Mouse (Mus musculus) naive thymus-derived CD4-positive, alpha-beta T cell, adult 5 months (primary cell): ENCODE data around the gene Gpr85. TPM values are rescaled to one million over a fixed set of nuclear protein-coding genes. Genes with fewer than 3 reads are reported as not detected.

Experiments used
- polyA plus RNA-seq: library from polyadenylated mRNA; unstranded; fragments of 100-300 nt; shearing (Covaris generic); gene quantifications from one replicate; pipeline ENCODE4 v1.2.1, GENCODE M21; 2017

The Gpr85 gene
- not detected for polyA plus RNA-seq

DNA sequence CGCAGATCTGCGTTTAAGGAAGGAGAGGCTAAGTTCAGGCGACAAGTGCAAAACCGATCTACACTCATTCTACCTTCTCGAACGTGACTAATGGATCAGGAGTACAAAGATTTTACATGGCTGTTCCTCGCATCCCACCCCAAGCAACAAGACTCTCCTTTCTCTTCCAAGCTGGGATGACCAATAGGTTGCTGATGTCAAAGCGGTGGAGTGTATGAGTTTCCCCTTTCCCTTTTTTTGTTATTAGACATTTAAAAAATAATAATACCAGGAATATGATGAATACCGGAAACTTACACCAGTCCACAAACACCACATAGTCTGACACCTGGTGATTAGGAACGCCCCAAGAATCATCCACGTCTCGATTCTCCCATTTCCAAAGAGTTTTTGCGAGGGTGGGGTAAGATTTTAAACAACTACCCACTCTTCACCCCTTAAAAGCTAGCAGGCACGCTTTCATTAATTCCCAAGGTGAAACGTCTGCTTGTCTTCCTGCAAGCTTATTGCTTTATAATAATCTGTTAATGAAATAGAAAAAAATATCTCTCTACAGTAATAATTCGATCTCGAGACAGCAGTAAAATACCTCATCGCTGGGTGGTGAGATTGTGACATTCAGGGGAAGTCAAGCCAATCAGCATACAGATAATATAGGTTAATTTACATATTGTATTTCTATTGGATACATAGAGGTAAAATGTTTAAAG lies at the start of gene Gpr85:
Gene Gpr85, minus strand, starts transcription at position 598 of the 710 bp plus-strand sequence.

DNA sequence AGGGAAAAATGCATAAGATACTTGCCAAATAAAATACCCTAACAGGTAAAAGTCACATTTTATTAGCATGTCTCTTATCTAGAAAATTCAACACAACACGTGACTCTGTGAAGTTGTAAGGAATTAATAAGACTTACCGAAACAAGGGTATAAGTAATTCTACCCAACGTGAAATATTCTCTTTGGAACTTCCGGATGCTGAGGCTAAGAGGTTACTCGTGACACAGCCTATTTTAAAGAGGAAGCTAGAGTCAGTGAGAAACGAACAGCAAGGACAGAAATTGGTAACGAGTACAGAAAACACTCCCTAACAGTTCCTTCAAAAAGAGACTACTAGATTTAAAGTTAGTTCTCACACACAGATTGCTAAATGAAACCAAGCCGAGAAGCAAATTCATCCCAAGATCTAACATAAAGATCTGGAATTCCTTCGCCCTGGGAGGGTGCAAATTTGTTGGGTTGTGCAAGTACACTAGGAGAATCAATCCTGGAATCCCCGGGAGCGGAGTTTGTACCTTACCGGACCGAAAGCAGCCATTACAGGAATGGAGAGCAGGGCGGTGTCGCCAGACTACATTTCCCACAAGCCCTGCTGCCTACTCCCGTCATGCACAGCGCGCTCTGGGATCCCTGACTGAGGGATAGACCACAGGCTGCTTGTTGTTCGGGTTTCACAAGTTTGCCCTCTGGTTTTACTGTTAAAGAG lies 31.3 kb upstream of the Gpr85 start, which contains the start of gene 2610001J05Rik:
Gene 2610001J05Rik, minus strand, starts transcription at position 600 of the 706 bp plus-strand sequence.

Other genes with a start within 250 kb of the Gpr85 start
- 70.9 TPM for gene Tmem168, start 231.8 kb downstream of the Gpr85 start, polyA plus RNA-seq
- 31.8 TPM for gene Bmt2, start 162.0 kb downstream of the Gpr85 start, polyA plus RNA-seq
- 81.9 TPM for gene 2610001J05Rik, start 31.6 kb upstream of the Gpr85 start, polyA plus RNA-seq